ENCODE assay signal across 8 mouse cellular contexts in genomic region chr3:54357561-54357960, GRCm38 (mm10). TPM values are rescaled to one million over a fixed set of nuclear protein-coding genes. Genes with fewer than 3 reads are reported as not detected.
DNase-seq lines count a peak whose midpoint lies in the region; ATAC-seq lines count a peak whose summit lies in the region.

No protein-coding gene starts in this region.

- peak; percentile 35 for ATAC-seq in megakaryocyte progenitor cell, adult 5-6 weeks (replicated peaks; ENCODE audit: poor library complexity)

- DNase-seq in adrenal gland, adult (ENCODE audit: inconsistent age in 2 of 2, low spot score in 1 of 2), result peak; percentile 8 to 65
- DNase-seq in adrenal gland, postnatal 25 days, result no peak
- DNase-seq in layer of hippocampus, postnatal 14 days (ENCODE audit: low spot score in 2 of 2), result peak; percentile 24 to 38
- DNase-seq in layer of hippocampus, adult 9-11 months, result no peak
- peak; percentile 30 for DNase-seq in brain, embryonic 18.5 days (ENCODE audit: low read depth, low spot score)
- DNase-seq in ovary, postnatal 36 days (ENCODE audit: low spot score), result no peak
- DNase-seq in cerebellum, postnatal 36 days, result no peak

RNA-seq across cellular contexts. Expression of gene Postn, which starts 3.3 kb away (rescaled TPM):
- total RNA-seq in adrenal gland, postnatal 25 days (2021), result 45.6 and 53.5 TPM in 2 replicates
- 1 to 10 TPM; 2.5 to 4.0 TPM for total RNA-seq in layer of hippocampus, postnatal 14 days (2021)
- 0.51 and 0.74 TPM in 2 replicates for total RNA-seq in megakaryocyte progenitor cell, adult 5-6 weeks (2015)
- total RNA-seq in megakaryocyte progenitor cell, adult 5-6 weeks (2017), result 0.07 TPM in 1 of 2 replicates, not detected in the other

Comparison
In these comparisons a context has a peak if more than half of its experiments do, and no peak if none do; other contexts are left out.
1. DNase-seq: peak in adrenal gland, adult (2 of 2), layer of hippocampus, postnatal 14 days (2 of 2) and brain, embryonic 18.5 days (single experiment); none in adrenal gland, postnatal 25 days (single experiment), layer of hippocampus, adult 9-11 months (single experiment), ovary, postnatal 36 days (single experiment) and cerebellum, postnatal 36 days (0 of 2).